Mouse (Mus musculus): ENCODE data around the gene Cdk5r1. TPM values are rescaled to one million over a fixed set of nuclear protein-coding genes. Genes with fewer than 3 reads are reported as not detected.

Gene Cdk5r1
- total and polyA plus RNA-seq, 3 experiments, result 1.1 to 1.2 TPM; not detected in 1

GRCm38 (mm10) chr11:80504519-80505385 lies 27.9 kb downstream of the Cdk5r1 start:
- Histone ChIP-seq H3K27ac (ENCODE audit: control insufficient read depth, low read depth, low read length) (no peak overlapping the region), H3K9me3 (replicated peaks; ENCODE audit: insufficient read depth, low read length) (no peaks in the 10 kb centered on the region), H3K27me3 (ENCODE audit: control insufficient read depth in 1 of 2, insufficient read depth in 2 of 2, low read length in 2 of 2) (no peaks in the 10 kb centered on the region), H3K4me3 (ENCODE audit: control insufficient read depth in 1 of 2, insufficient read depth in 1 of 2, low read depth in 2 of 2, low read length in 2 of 2) (no peak overlapping the region), H3K4me1 (ENCODE audit: control insufficient read depth in 1 of 2, insufficient read depth in 2 of 2, low read length in 2 of 2) (no peaks in the 10 kb centered on the region), H3K9ac (ENCODE audit: control insufficient read depth, low read depth, low read length, poor library complexity, severe bottlenecking) (no peak overlapping the region), H3K36me3 (ENCODE audit: control insufficient read depth in 1 of 2, insufficient read depth in 2 of 2, low read length in 2 of 2) (no peaks in the 10 kb centered on the region), H3K79me2 (ENCODE audit: control insufficient read depth, insufficient read depth, low read length, poor library complexity) (no peaks in the 10 kb centered on the region)
- no peak for DNase-seq (ENCODE audit: low read depth, low spot score)
- TF ChIP-seq ZC3H11A (IDR thresholded peaks at IDR 0.05; ENCODE audit: low read depth, low read length) (no peak), MAZ (IDR thresholded peaks at IDR 0.05; ENCODE audit: low read depth, low read length) (no peak), POLR2AphosphoS5 (IDR thresholded peaks at IDR 0.05; ENCODE audit: borderline replicate concordance, low read depth, low read length) (no peak), MYC (IDR thresholded peaks at IDR 0.05; ENCODE audit: low read depth, low read length) (no peak), USF1 (IDR thresholded peaks at IDR 0.05; ENCODE audit: low read depth, low read length) (no peak), EP300 (IDR thresholded peaks at IDR 0.05; ENCODE audit: low read depth in 1 of 2, low read length in 2 of 2) (no peak), GABPA (IDR thresholded peaks at IDR 0.05; ENCODE audit: low read depth, low read length) (no peak), HCFC1 (IDR thresholded peaks at IDR 0.05; ENCODE audit: low read depth, low read length) (no peak), ELF1 (IDR thresholded peaks at IDR 0.05; ENCODE audit: low read depth, low read length) (no peak)

- no peak overlapping the region for H3K27ac ChIP-seq (ENCODE audit: control insufficient read depth, low read depth, low read length)
- H3K9ac ChIP-seq (ENCODE audit: control insufficient read depth, low read depth, low read length, poor library complexity, severe bottlenecking), result no peak overlapping the region
- no peaks in the 10 kb centered on the region for H3K27me3 ChIP-seq (ENCODE audit: control insufficient read depth in 1 of 2, insufficient read depth in 2 of 2, low read length in 2 of 2)
- DNase-seq (ENCODE audit: low read depth, low spot score), result no peak
- no peaks in the 10 kb centered on the region for H3K9me3 ChIP-seq (replicated peaks; ENCODE audit: insufficient read depth, low read length)
- TF ChIP-seq RCOR1 (IDR thresholded peaks at IDR 0.05; ENCODE audit: low read depth, low read length) (no peak), E2F4 (IDR thresholded peaks at IDR 0.05; ENCODE audit: borderline replicate concordance, low read depth, low read length) (no peak), MEF2A (IDR thresholded peaks at IDR 0.05; ENCODE audit: extremely low read depth, insufficient replicate concordance, low read depth, low read length, poor library complexity, severe bottlenecking) (no peak), MAFK (IDR thresholded peaks at IDR 0.05; ENCODE audit: borderline replicate concordance, low read depth, low read length) (no peak), USF1 (IDR thresholded peaks at IDR 0.05; ENCODE audit: low read depth, low read length) (no peak), NELFE (IDR thresholded peaks at IDR 0.05; ENCODE audit: low read depth, low read length) (no peak), USF2 (IDR thresholded peaks at IDR 0.05; ENCODE audit: borderline replicate concordance in 1 of 2, insufficient read depth in 1 of 2, low read depth in 1 of 2, low read length in 2 of 2) (no peak), ZMIZ1 (IDR thresholded peaks at IDR 0.05; ENCODE audit: low read depth, low read length) (no peak), UBTF (IDR thresholded peaks at IDR 0.05; ENCODE audit: borderline replicate concordance, insufficient read depth, low read depth, low read length) (no peak), HCFC1 (IDR thresholded peaks at IDR 0.05; ENCODE audit: low read depth, low read length) (no peak), POLR2AphosphoS2 (IDR thresholded peaks at IDR 0.05; ENCODE audit: low read length) (no peak), ZKSCAN1 (IDR thresholded peaks at IDR 0.05; ENCODE audit: low read depth, low read length) (no peak), CHD1 (IDR thresholded peaks at IDR 0.05; ENCODE audit: low read depth, low read length) (no peak)
- H3K79me2 ChIP-seq (ENCODE audit: control insufficient read depth, insufficient read depth, low read length, poor library complexity), result no peaks in the 10 kb centered on the region
- no peaks in the 10 kb centered on the region for H3K4me1 ChIP-seq (ENCODE audit: control insufficient read depth in 1 of 2, insufficient read depth in 2 of 2, low read length in 2 of 2)
- no peak overlapping the region for H3K4me3 ChIP-seq (ENCODE audit: control insufficient read depth in 1 of 2, insufficient read depth in 1 of 2, low read depth in 2 of 2, low read length in 2 of 2)
- no peaks in the 10 kb centered on the region for H3K36me3 ChIP-seq (ENCODE audit: control insufficient read depth in 1 of 2, insufficient read depth in 2 of 2, low read length in 2 of 2)
Observed at GRCm38 (mm10) chr11:80505581-80505980, 28.8 kb downstream of the Cdk5r1 start.

Measured in MEL (cell line).